Mouse (Mus musculus) CH12.LX (cell line): Measurements from ENCODE around the gene Dda1. TPM values are rescaled to one million over a fixed set of nuclear protein-coding genes. Genes with fewer than 3 reads are reported as not detected.

Source experiments
- DNase-seq: peaks from one replicate; pipeline ENCODE4 v3.0.0-alpha.2; 2013; ENCODE audit errors: extremely low read depth
- H3K27ac ChIP-seq: 2 replicates; pipeline ENCODE4 v1.5.1; 2012; ENCODE audit warnings: low read depth, mild to moderate bottlenecking, control low read depth, moderate library complexity; ENCODE audit not compliant: insufficient read depth
- H3K27me3 ChIP-seq: replicated peaks from 2 replicates; pipeline ENCODE3; 2012; ENCODE audit warnings: inconsistent platforms
- H3K36me3 ChIP-seq, 2 experiments: replicated peaks in 1 of 2; 2 replicates each; pipeline versions ENCODE3 to v1.6.1; 2012; ENCODE audit warnings: inconsistent platforms in 1 of 2, low read length in 1 of 2, mild to moderate bottlenecking in 1 of 2, mixed read lengths in 1 of 2, moderate library complexity in 1 of 2; ENCODE audit not compliant: control insufficient read depth in 1 of 2, insufficient read depth in 1 of 2
- H3K4me1 ChIP-seq, 2 experiments: 2 replicates each; pipeline ENCODE4 v1.6.1; 2012; ENCODE audit warnings: inconsistent platforms in 1 of 2, moderate library complexity in 1 of 2; ENCODE audit not compliant: insufficient read depth in 2 of 2, control insufficient read depth in 1 of 2
- H3K4me2 ChIP-seq: 2 replicates; pipeline ENCODE4 v1.6.1; 2012; ENCODE audit warnings: low read depth, mild to moderate bottlenecking, control low read depth; ENCODE audit not compliant: poor library complexity, insufficient read depth, severe bottlenecking
- H3K4me3 ChIP-seq, 3 experiments: fragments of 150-350 bp in 1 of 3; sonication (generic) in 1 of 3; replicated peaks in 1 of 3; 2 replicates each; pipeline versions ENCODE3 to v1.5.1; 2011 to 2012; ENCODE audit warnings: low read depth in 2 of 3, low read length in 2 of 3, mild to moderate bottlenecking in 2 of 3, moderate library complexity in 2 of 3, control low read depth in 1 of 3, improper control_type of control experiment in 1 of 3, inconsistent platforms in 1 of 3, mixed read lengths in 1 of 3; ENCODE audit not compliant: poor library complexity in 1 of 3
- H3K79me2 ChIP-seq: replicated peaks from 2 replicates; pipeline ENCODE4 v1.6.1; 2012; ENCODE audit warnings: mild to moderate bottlenecking, moderate library complexity; ENCODE audit not compliant: control insufficient read depth, poor library complexity, insufficient read depth, severe bottlenecking; ENCODE audit errors: extremely low read depth
- H3K9ac ChIP-seq: 2 replicates; pipeline ENCODE4 v1.6.1; 2012; ENCODE audit warnings: low read depth, mild to moderate bottlenecking, control low read depth, moderate library complexity; ENCODE audit not compliant: insufficient read depth
- H3K9me3 ChIP-seq: replicated peaks from 2 replicates; pipeline ENCODE3; 2012; ENCODE audit warnings: low read length, inconsistent platforms, mixed read lengths
- BHLHE40 ChIP-seq: IDR thresholded peaks from 2 replicates; pipeline ENCODE4 v1.6.1; 2011; ENCODE audit warnings: mild to moderate bottlenecking, low read depth, low read length, improper control_type of control experiment
- CHD1 ChIP-seq: IDR thresholded peaks from 2 replicates; pipeline ENCODE4 v1.6.1; 2012; ENCODE audit warnings: low read depth, low read length, improper control_type of control experiment, inconsistent platforms
- CHD2 ChIP-seq: IDR thresholded peaks from 2 replicates; pipeline ENCODE4 v1.6.1; 2011; ENCODE audit warnings: low read length, improper control_type of control experiment
- ELF1 ChIP-seq: IDR thresholded peaks from 2 replicates; pipeline ENCODE4 v1.6.1; 2014; ENCODE audit warnings: low read depth, mild to moderate bottlenecking, inconsistent platforms, low read length, improper control_type of control experiment
- ETS1 ChIP-seq: conservative IDR thresholded peaks from 2 replicates; pipeline ENCODE4 v1.6.1; 2012; ENCODE audit warnings: low read depth, mild to moderate bottlenecking, inconsistent platforms, low read length, improper control_type of control experiment, moderate library complexity
- IRF4 ChIP-seq: IDR thresholded peaks from 2 replicates; pipeline ENCODE4 v1.6.1; 2014; ENCODE audit warnings: low read depth, mild to moderate bottlenecking, inconsistent platforms, low read length, improper control_type of control experiment
- KAT2A ChIP-seq: IDR thresholded peaks from 2 replicates; pipeline ENCODE4 v1.6.1; 2012; ENCODE audit warnings: low read length, improper control_type of control experiment, inconsistent platforms; ENCODE audit not compliant: insufficient replicate concordance
- MAFK ChIP-seq: IDR thresholded peaks from 2 replicates; pipeline ENCODE4 v1.6.1; 2011; ENCODE audit warnings: low read length, improper control_type of control experiment; ENCODE audit not compliant: insufficient replicate concordance
- MAZ ChIP-seq: IDR thresholded peaks from 2 replicates; pipeline ENCODE4 v1.6.1; 2012; ENCODE audit warnings: low read depth, mild to moderate bottlenecking, inconsistent platforms, low read length, improper control_type of control experiment, moderate library complexity
- MEF2A ChIP-seq: IDR thresholded peaks from 2 replicates; pipeline ENCODE4 v1.6.1; 2014; ENCODE audit warnings: low read depth, mild to moderate bottlenecking, inconsistent platforms, low read length, improper control_type of control experiment, borderline replicate concordance
- NELFE ChIP-seq: IDR thresholded peaks from 2 replicates; pipeline ENCODE4 v1.6.1; 2011; ENCODE audit warnings: low read depth, low read length, improper control_type of control experiment
- NRF1 ChIP-seq: IDR thresholded peaks from 2 replicates; pipeline ENCODE4 v1.6.1; 2014; ENCODE audit warnings: low read depth, mild to moderate bottlenecking, inconsistent platforms, low read length, improper control_type of control experiment, moderate library complexity
- PAX5 ChIP-seq: IDR thresholded peaks from 2 replicates; pipeline ENCODE4 v1.6.1; 2012; ENCODE audit warnings: low read length, inconsistent platforms, mixed read lengths
- POLR2A ChIP-seq: IDR thresholded peaks from 2 replicates; pipeline ENCODE4 v1.6.1; 2011; ENCODE audit warnings: low read depth, mild to moderate bottlenecking, improper control_type of control experiment, low read length
- POLR2AphosphoS2 ChIP-seq: IDR thresholded peaks from 2 replicates; pipeline ENCODE4 v1.6.1; 2011; ENCODE audit warnings: low read depth, low read length, improper control_type of control experiment
- SIN3A ChIP-seq: IDR thresholded peaks from 2 replicates; pipeline ENCODE4 v1.6.1; 2012; ENCODE audit warnings: low read length, improper control_type of control experiment, inconsistent platforms
- TCF12 ChIP-seq: IDR thresholded peaks from 2 replicates; pipeline ENCODE4 v1.6.1; 2014; ENCODE audit warnings: low read depth, mild to moderate bottlenecking, inconsistent platforms, low read length, improper control_type of control experiment
- USF2 ChIP-seq: conservative IDR thresholded peaks from 2 replicates; pipeline ENCODE4 v1.6.1; 2011; ENCODE audit warnings: low read depth, low read length, improper control_type of control experiment
- ZKSCAN1 ChIP-seq: IDR thresholded peaks from 2 replicates; pipeline ENCODE4 v1.6.1; 2012; ENCODE audit warnings: low read depth, inconsistent platforms, low read length, improper control_type of control experiment, borderline replicate concordance
- ZMIZ1 ChIP-seq: IDR thresholded peaks from 2 replicates; pipeline ENCODE4 v1.6.1; 2012; ENCODE audit warnings: low read depth, mild to moderate bottlenecking, inconsistent platforms, low read length, improper control_type of control experiment
- ZNF384 ChIP-seq: IDR thresholded peaks from 2 replicates; pipeline ENCODE4 v1.6.1; 2012; ENCODE audit warnings: low read depth, low read length, improper control_type of control experiment, inconsistent platforms
- dilution Hi-C: fragments of 300-500 bp; cut with MboI; formaldehyde crosslinking; loops from 2 replicates; pipeline ENCODE4 v1.14.3; 2020; ENCODE audit warnings: low sequenced_read_pairs; ENCODE audit not compliant: extremely low pct_unique_long_range_greater_than_20kb, extremely low pct_ligation_motif_present
- in situ Hi-C: fragments of 300-500 bp; cut with MboI; formaldehyde crosslinking; loops from 3 replicates; pipeline ENCODE4 v1.14.3; 2019; ENCODE audit warnings: low sequenced_read_pairs, low pct_ligation_motif_present, low pct_unique_long_range_greater_than_20kb, mixed read lengths
- polyA plus RNA-seq: library from polyadenylated mRNA; unstranded; fragments of >175 nt; gene quantifications from 2 replicates; pipeline ENCODE4 v1.2.1, GENCODE M21; 2012; ENCODE audit warnings: low read depth; ENCODE audit not compliant: insufficient read length
- total RNA-seq, 2 experiments: library from RNA; depleted of rRNA; stranded (reverse); fragments of 300-350 nt in 1 of 2; fragments of >200 nt in 1 of 2; gene quantifications; 2 replicates each; pipeline ENCODE4 v1.2.3; 2012 to 2014

Gene Dda1
- total and polyA plus RNA-seq, 3 experiments = 57.4 to 78.1 (median 59.3) TPM

- no peak for TF ChIP-seq ELF1
- TF ChIP-seq PAX5 = no peak
- no peak for TF ChIP-seq SIN3A
- no peak for TF ChIP-seq NRF1
- no peak for TF ChIP-seq ZNF384
- TF ChIP-seq CHD2 = no peak
- no peak for TF ChIP-seq MEF2A
- TF ChIP-seq KAT2A = no peak
- no peak for TF ChIP-seq BHLHE40
- no peak for TF ChIP-seq MAZ
- TF ChIP-seq TCF12 = no peak
- no peak for TF ChIP-seq ETS1
- TF ChIP-seq CHD1 = no peak
- TF ChIP-seq, all 38 proteins: peak for 0
- in situ Hi-C loops (no loop called here), dilution Hi-C loops (no loop called here)
- H3K27me3 ChIP-seq = no peaks in the 10 kb centered on the region
- DNase-seq = no peak
- H3K4me1 ChIP-seq = peaks cover 12 to 45% of the 10 kb centered on the region in 2 experiments
- no peak overlapping the region for H3K9ac ChIP-seq
- no peak overlapping the region for H3K27ac ChIP-seq
- H3K79me2 ChIP-seq = no peaks in the 10 kb centered on the region
- no peak overlapping the region for H3K4me3 ChIP-seq
- peaks cover 7% of the 10 kb centered on the region for H3K9me3 ChIP-seq
- peaks cover 4 to 18% of the 10 kb centered on the region in 2 experiments for H3K36me3 ChIP-seq
- H3K4me2 ChIP-seq = no peak overlapping the region
Measured at GRCm38 (mm10) chr8:71454668-71455067, 14.3 kb upstream of the Dda1 start.

DNA sequence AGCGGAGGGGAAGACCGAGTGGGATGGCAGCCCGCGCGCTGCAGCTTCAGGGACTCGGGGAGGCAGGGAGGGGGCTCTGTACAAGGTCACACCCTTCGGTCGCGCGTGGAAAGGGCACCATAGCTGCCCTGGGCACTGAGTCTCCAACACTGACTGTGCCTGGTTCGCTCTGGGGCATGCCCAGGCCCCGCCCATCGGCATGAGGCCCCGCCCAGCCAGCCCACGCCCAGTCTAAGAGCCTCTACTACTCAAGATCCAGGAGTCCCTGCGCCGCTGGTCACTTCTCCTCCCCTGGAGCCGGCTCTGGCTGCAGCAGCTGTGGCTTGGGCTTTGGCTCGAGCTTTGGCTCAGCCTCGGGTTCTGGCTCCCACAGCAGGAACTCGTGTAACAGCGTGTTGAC, 12.1 kb upstream of the Dda1 start:
- in situ Hi-C loops (no loop called here), dilution Hi-C loops (no loop called here)
- H3K79me2 ChIP-seq = no peaks in the 10 kb centered on the region
- H3K4me1 ChIP-seq = peaks cover 12 to 37% of the 10 kb centered on the region in 2 experiments
- no peak overlapping the region for H3K27ac ChIP-seq
- no peak for DNase-seq
- no peak overlapping the region for H3K4me3 ChIP-seq
- H3K9me3 ChIP-seq = peaks cover 8% of the 10 kb centered on the region
- H3K36me3 ChIP-seq = peaks cover 14 to 31% of the 10 kb centered on the region in 2 experiments
- H3K9ac ChIP-seq = no peak overlapping the region
- no peak overlapping the region for H3K4me2 ChIP-seq
- H3K27me3 ChIP-seq = no peaks in the 10 kb centered on the region
- no peak for TF ChIP-seq KAT2A
- no peak for TF ChIP-seq POLR2AphosphoS2
- TF ChIP-seq USF2 = no peak
- TF ChIP-seq ZKSCAN1 = no peak
- no peak for TF ChIP-seq MAFK
- no peak for TF ChIP-seq ZNF384
- no peak for TF ChIP-seq ZMIZ1
- TF ChIP-seq MAZ = no peak
- no peak for TF ChIP-seq MEF2A
- TF ChIP-seq CHD2 = no peak
- no peak for TF ChIP-seq IRF4
- no peak for TF ChIP-seq NELFE
- TF ChIP-seq POLR2A = no peak
